Mouse (Mus musculus): ENCODE measurements around the gene Fuca1. TPM values are rescaled to one million over a fixed set of nuclear protein-coding genes. Genes with fewer than 3 reads are reported as not detected.

Gene Fuca1
- total and polyA plus RNA-seq, 3 experiments: 26.8 to 48.6 TPM; not detected in 1

DNA sequence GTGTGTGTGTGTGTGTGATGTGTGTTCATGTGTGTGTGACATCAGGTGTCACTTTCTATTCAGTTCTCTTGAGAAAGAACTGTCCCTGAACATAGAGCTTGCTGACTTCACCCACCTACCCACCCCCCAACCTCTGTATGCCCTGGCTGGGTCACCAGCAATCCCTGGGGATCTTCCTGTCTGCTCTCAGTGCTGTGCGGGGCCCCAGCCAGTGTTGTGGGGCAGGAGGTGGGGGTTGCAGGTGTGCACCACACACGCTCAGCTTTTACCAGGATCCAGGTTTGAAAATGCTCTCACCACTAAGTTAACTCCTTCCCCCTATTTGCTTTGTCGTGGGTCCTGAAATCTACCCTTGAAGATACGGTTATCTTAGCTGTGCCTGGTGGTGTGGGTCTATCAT, 34.4 kb upstream of the Fuca1 start:
- Histone ChIP-seq H3K36me3 (ENCODE audit: control insufficient read depth in 1 of 2, insufficient read depth in 2 of 2, low read length in 2 of 2) (peaks cover 0 to 12% of the 10 kb centered on the region in 2 experiments; a peak in 2 of 4 replicates), H3K4me1 (ENCODE audit: control insufficient read depth in 1 of 2, insufficient read depth in 2 of 2, low read length in 2 of 2) (peaks cover 3 to 15% of the 10 kb centered on the region in 2 experiments; a peak in 3 of 4 replicates), H3K27ac (ENCODE audit: control insufficient read depth, low read depth, low read length) (no peak overlapping the region), H3K4me3 (ENCODE audit: control insufficient read depth in 1 of 2, insufficient read depth in 1 of 2, low read depth in 2 of 2, low read length in 2 of 2) (no peak overlapping the region), H3K9ac (ENCODE audit: control insufficient read depth, low read depth, low read length, poor library complexity, severe bottlenecking) (no peak overlapping the region), H3K79me2 (ENCODE audit: control insufficient read depth, insufficient read depth, low read length, poor library complexity) (no peaks in the 10 kb centered on the region), H3K9me3 (replicated peaks; ENCODE audit: insufficient read depth, low read length) (no peaks in the 10 kb centered on the region), H3K27me3 (ENCODE audit: control insufficient read depth in 1 of 2, insufficient read depth in 2 of 2, low read length in 2 of 2) (no peaks in the 10 kb centered on the region)
- no peak for DNase-seq (ENCODE audit: low read depth, low spot score)
- TF ChIP-seq ELF1 (IDR thresholded peaks at IDR 0.05; ENCODE audit: low read depth, low read length) (no peak), ZKSCAN1 (IDR thresholded peaks at IDR 0.05; ENCODE audit: low read depth, low read length) (no peak), CHD2 (IDR thresholded peaks at IDR 0.05; ENCODE audit: low read length) (no peak), E2F4 (IDR thresholded peaks at IDR 0.05; ENCODE audit: borderline replicate concordance, low read depth, low read length) (no peak), MYC (IDR thresholded peaks at IDR 0.05; ENCODE audit: low read depth, low read length) (no peak), ZNF384 (IDR thresholded peaks at IDR 0.05; ENCODE audit: low read depth, low read length) (no peak), ZC3H11A (IDR thresholded peaks at IDR 0.05; ENCODE audit: low read depth, low read length) (no peak)

- H3K4me3 ChIP-seq (ENCODE audit: control insufficient read depth in 1 of 2, insufficient read depth in 1 of 2, low read depth in 2 of 2, low read length in 2 of 2): no peak overlapping the region
- H3K79me2 ChIP-seq (ENCODE audit: control insufficient read depth, insufficient read depth, low read length, poor library complexity): no peaks in the 10 kb centered on the region
- H3K27me3 ChIP-seq (ENCODE audit: control insufficient read depth in 1 of 2, insufficient read depth in 2 of 2, low read length in 2 of 2): no peaks in the 10 kb centered on the region
- TF ChIP-seq ETS1 (IDR thresholded peaks at IDR 0.05; ENCODE audit: low read depth, low read length): 0 out of 2 replicates have a peak, but pooled peaks have one; percentile 13
- TF ChIP-seq GATA1 (IDR thresholded peaks at IDR 0.05; ENCODE audit: low read depth, low read length): 0 out of 2 replicates have a peak, but pooled peaks have one; percentile 8
- no peak for TF ChIP-seq ZMIZ1 (IDR thresholded peaks at IDR 0.05; ENCODE audit: low read depth, low read length)
- peak overlapping the region; percentile 53 for H3K27ac ChIP-seq (ENCODE audit: control insufficient read depth, low read depth, low read length)
- H3K9ac ChIP-seq (ENCODE audit: control insufficient read depth, low read depth, low read length, poor library complexity, severe bottlenecking): peak overlapping the region; percentile 50
- peaks cover 3 to 27% of the 10 kb centered on the region in 2 experiments; a peak in 3 of 4 replicates for H3K4me1 ChIP-seq (ENCODE audit: control insufficient read depth in 1 of 2, insufficient read depth in 2 of 2, low read length in 2 of 2)
- H3K36me3 ChIP-seq (ENCODE audit: control insufficient read depth in 1 of 2, insufficient read depth in 2 of 2, low read length in 2 of 2): peaks cover 0 to 20% of the 10 kb centered on the region in 2 experiments; a peak in 2 of 4 replicates
- DNase-seq (ENCODE audit: low read depth, low spot score): peak; percentile 27
- H3K9me3 ChIP-seq (replicated peaks; ENCODE audit: insufficient read depth, low read length): no peaks in the 10 kb centered on the region
Observed at GRCm38 (mm10) chr4:135888448-135889057, 32.0 kb upstream of the Fuca1 start.

GRCm38 (mm10) chr4:135889146-135889883, 31.2 kb upstream of the Fuca1 start:
- H3K4me1 ChIP-seq (ENCODE audit: control insufficient read depth in 1 of 2, insufficient read depth in 2 of 2, low read length in 2 of 2): peaks cover 3 to 27% of the 10 kb centered on the region in 2 experiments; a peak in 3 of 4 replicates
- H3K36me3 ChIP-seq (ENCODE audit: control insufficient read depth in 1 of 2, insufficient read depth in 2 of 2, low read length in 2 of 2): peaks cover 0 to 20% of the 10 kb centered on the region in 2 experiments; a peak in 2 of 4 replicates
- no peaks in the 10 kb centered on the region for H3K79me2 ChIP-seq (ENCODE audit: control insufficient read depth, insufficient read depth, low read length, poor library complexity)
- peak; percentile 18 for DNase-seq (ENCODE audit: low read depth, low spot score)
- H3K27me3 ChIP-seq (ENCODE audit: control insufficient read depth in 1 of 2, insufficient read depth in 2 of 2, low read length in 2 of 2): no peaks in the 10 kb centered on the region
- H3K27ac ChIP-seq (ENCODE audit: control insufficient read depth, low read depth, low read length): peak overlapping the region; percentile 24; the same call in 1 of the 2 replicates
- no peak overlapping the region for H3K4me3 ChIP-seq (ENCODE audit: control insufficient read depth in 1 of 2, insufficient read depth in 1 of 2, low read depth in 2 of 2, low read length in 2 of 2)
- H3K9me3 ChIP-seq (replicated peaks; ENCODE audit: insufficient read depth, low read length): no peaks in the 10 kb centered on the region
- no peak overlapping the region; the same call in 1 of the 2 replicates for H3K9ac ChIP-seq (ENCODE audit: control insufficient read depth, low read depth, low read length, poor library complexity, severe bottlenecking)
- TF ChIP-seq NRF1 (IDR thresholded peaks at IDR 0.05; ENCODE audit: insufficient read depth, low read depth, low read length, poor library complexity, severe bottlenecking) (no peak), MAX (IDR thresholded peaks at IDR 0.05; ENCODE audit: low read length) (no peak), ETS1 (IDR thresholded peaks at IDR 0.05; ENCODE audit: low read depth, low read length) (no peak), JUND (IDR thresholded peaks at IDR 0.05; ENCODE audit: low read depth, low read length) (no peak), POLR2AphosphoS2 (IDR thresholded peaks at IDR 0.05; ENCODE audit: low read length) (no peak), SIN3A (IDR thresholded peaks at IDR 0.05; ENCODE audit: low read length) (0 out of 2 replicates have a peak, but pooled peaks have one; percentile 16), GABPA (IDR thresholded peaks at IDR 0.05; ENCODE audit: low read depth, low read length) (no peak)
